Mouse (Mus musculus): Measurements from ENCODE around the gene Ampd3. TPM values are rescaled to one million over a fixed set of nuclear protein-coding genes. Genes with fewer than 3 reads are reported as not detected.

Gene Ampd3
- polyA plus RNA-seq, 2 experiments = 7.0 to 7.1 TPM

GRCm38 (mm10) chr7:110807460-110808030, 39.5 kb downstream of the Ampd3 start:
- no peak for DNase-seq (ENCODE audit: low spot score)
- H3K27me3 ChIP-seq (ENCODE audit: control insufficient read depth, insufficient read depth, low read length) = no peaks in the 10 kb centered on the region
- H3K4me2 ChIP-seq (replicated peaks; ENCODE audit: low read depth, low read length, severe bottlenecking) = no peak overlapping the region
- WGBS = 86% methylated on average over 13 of the region's 13 CpGs
- no peak for TF ChIP-seq POLR2A (IDR thresholded peaks at IDR 0.05; ENCODE audit: borderline replicate concordance, extremely low read depth, insufficient read depth, insufficient read length)
- H3K4me1 ChIP-seq (ENCODE audit: control insufficient read depth, insufficient read depth, low read length) = no peaks in the 10 kb centered on the region
- H3K9me3 ChIP-seq (ENCODE audit: control insufficient read depth, low read length) = no peaks in the 10 kb centered on the region
- no peak overlapping the region for H3K27ac ChIP-seq (replicated peaks; ENCODE audit: low read depth, low read length)
- no peak overlapping the region for H3K4me3 ChIP-seq (replicated peaks; ENCODE audit: low read length)
- H3K36me3 ChIP-seq (ENCODE audit: control insufficient read depth, insufficient read depth, low read length) = no peaks in the 10 kb centered on the region
- ATAC-seq (ENCODE audit: low FRiP score, low read depth) = no peak
- H3K9ac ChIP-seq (ENCODE audit: low read depth, low read length, severe bottlenecking) = no peak overlapping the region

GRCm38 (mm10) chr7:110808962-110809361, 41.0 kb downstream of the Ampd3 start:
- Histone ChIP-seq H3K9ac (ENCODE audit: low read depth, low read length, severe bottlenecking) (no peak overlapping the region), H3K4me3 (replicated peaks; ENCODE audit: low read length) (no peak overlapping the region), H3K4me2 (replicated peaks; ENCODE audit: low read depth, low read length, severe bottlenecking) (no peak overlapping the region), H3K27me3 (ENCODE audit: control insufficient read depth, insufficient read depth, low read length) (no peaks in the 10 kb centered on the region), H3K36me3 (ENCODE audit: control insufficient read depth, insufficient read depth, low read length) (no peaks in the 10 kb centered on the region), H3K9me3 (ENCODE audit: control insufficient read depth, low read length) (no peaks in the 10 kb centered on the region), H3K4me1 (ENCODE audit: control insufficient read depth, insufficient read depth, low read length) (no peaks in the 10 kb centered on the region), H3K27ac (replicated peaks; ENCODE audit: low read depth, low read length) (no peak overlapping the region)
- ATAC-seq (ENCODE audit: low FRiP score, low read depth) = peak; percentile 65
- peak; percentile 62 for DNase-seq (ENCODE audit: low spot score)
- WGBS = 21% methylated on average over 3 of the region's 3 CpGs
- TF ChIP-seq POLR2A (IDR thresholded peaks at IDR 0.05; ENCODE audit: borderline replicate concordance, extremely low read depth, insufficient read depth, insufficient read length) = no peak

GRCm38 (mm10) chr7:110809585-110810557, 41.9 kb downstream of the Ampd3 start:
- DNase-seq (ENCODE audit: low spot score) = no peak
- Histone ChIP-seq H3K9ac (ENCODE audit: low read depth, low read length, severe bottlenecking) (no peak overlapping the region), H3K36me3 (ENCODE audit: control insufficient read depth, insufficient read depth, low read length) (no peaks in the 10 kb centered on the region), H3K27me3 (ENCODE audit: control insufficient read depth, insufficient read depth, low read length) (no peaks in the 10 kb centered on the region), H3K27ac (replicated peaks; ENCODE audit: low read depth, low read length) (no peak overlapping the region), H3K4me2 (replicated peaks; ENCODE audit: low read depth, low read length, severe bottlenecking) (no peak overlapping the region), H3K4me3 (replicated peaks; ENCODE audit: low read length) (no peak overlapping the region), H3K4me1 (ENCODE audit: control insufficient read depth, insufficient read depth, low read length) (no peaks in the 10 kb centered on the region), H3K9me3 (ENCODE audit: control insufficient read depth, low read length) (no peaks in the 10 kb centered on the region)
- no peak for ATAC-seq (ENCODE audit: low FRiP score, low read depth)
- TF ChIP-seq POLR2A (IDR thresholded peaks at IDR 0.05; ENCODE audit: borderline replicate concordance, extremely low read depth, insufficient read depth, insufficient read length) = no peak
- 89% methylated on average over 18 of the region's 18 CpGs for WGBS

GRCm38 (mm10) chr7:110810995-110811394, 43.0 kb downstream of the Ampd3 start:
- TF ChIP-seq POLR2A (IDR thresholded peaks at IDR 0.05; ENCODE audit: borderline replicate concordance, extremely low read depth, insufficient read depth, insufficient read length) = no peak
- Histone ChIP-seq H3K9ac (ENCODE audit: low read depth, low read length, severe bottlenecking) (no peak overlapping the region), H3K4me3 (replicated peaks; ENCODE audit: low read length) (no peak overlapping the region), H3K4me2 (replicated peaks; ENCODE audit: low read depth, low read length, severe bottlenecking) (no peak overlapping the region), H3K9me3 (ENCODE audit: control insufficient read depth, low read length) (no peaks in the 10 kb centered on the region), H3K27me3 (ENCODE audit: control insufficient read depth, insufficient read depth, low read length) (no peaks in the 10 kb centered on the region), H3K27ac (replicated peaks; ENCODE audit: low read depth, low read length) (no peak overlapping the region), H3K36me3 (ENCODE audit: control insufficient read depth, insufficient read depth, low read length) (no peaks in the 10 kb centered on the region), H3K4me1 (ENCODE audit: control insufficient read depth, insufficient read depth, low read length) (no peaks in the 10 kb centered on the region)
- DNase-seq (ENCODE audit: low spot score) = no peak
- WGBS = 74% methylated on average over 8 of the region's 8 CpGs
- no peak for ATAC-seq (ENCODE audit: low FRiP score, low read depth)

- H3K4me3 ChIP-seq (replicated peaks; ENCODE audit: low read length) = no peak overlapping the region
- no peak overlapping the region for H3K27ac ChIP-seq (replicated peaks; ENCODE audit: low read depth, low read length)
- no peaks in the 10 kb centered on the region for H3K36me3 ChIP-seq (ENCODE audit: control insufficient read depth, insufficient read depth, low read length)
- no peak for DNase-seq (ENCODE audit: low spot score)
- H3K9ac ChIP-seq (ENCODE audit: low read depth, low read length, severe bottlenecking) = no peak overlapping the region
- H3K9me3 ChIP-seq (ENCODE audit: control insufficient read depth, low read length) = no peaks in the 10 kb centered on the region
- H3K4me1 ChIP-seq (ENCODE audit: control insufficient read depth, insufficient read depth, low read length) = no peaks in the 10 kb centered on the region
- H3K27me3 ChIP-seq (ENCODE audit: control insufficient read depth, insufficient read depth, low read length) = no peaks in the 10 kb centered on the region
- no peak for TF ChIP-seq POLR2A (IDR thresholded peaks at IDR 0.05; ENCODE audit: borderline replicate concordance, extremely low read depth, insufficient read depth, insufficient read length)
- no peak overlapping the region for H3K4me2 ChIP-seq (replicated peaks; ENCODE audit: low read depth, low read length, severe bottlenecking)
- no peak for ATAC-seq (ENCODE audit: low FRiP score, low read depth)
- 80% methylated on average over 5 of the region's 5 CpGs for WGBS
Observed at GRCm38 (mm10) chr7:110811529-110811928, 43.5 kb downstream of the Ampd3 start.

All from limb, embryonic 14.5 days (tissue).